Mouse (Mus musculus) megakaryocyte progenitor cell, adult 5-6 weeks (primary cell): Measurements from ENCODE around the gene Nhs. TPM values are rescaled to one million over a fixed set of nuclear protein-coding genes. Genes with fewer than 3 reads are reported as not detected.
A peak's percentile ranks its signal among the peaks of the same experiment; 100 is the strongest.

ENCODE experiments used
- ATAC-seq: replicated peaks from 2 replicates; pipeline ENCODE4 v1.8.0; 2016; ENCODE audit warnings: mild to moderate bottlenecking, moderate TSS enrichment, inconsistent platforms; ENCODE audit not compliant: poor library complexity
- total RNA-seq, 2 experiments: library from RNA; stranded (forward) in 1 of 2; stranded (reverse) in 1 of 2; fragments of 157-497, 149-512 nt in 1 of 2; fragments of 200-1000 nt in 1 of 2; gene quantifications; 2 replicates each; pipeline versions ENCODE4 v1.2.3 to v1.2.4; 2015 to 2017

Nhs gene
- total RNA-seq, 2 experiments from 2014 or later, result 0.10 TPM; not detected in 1

DNA sequence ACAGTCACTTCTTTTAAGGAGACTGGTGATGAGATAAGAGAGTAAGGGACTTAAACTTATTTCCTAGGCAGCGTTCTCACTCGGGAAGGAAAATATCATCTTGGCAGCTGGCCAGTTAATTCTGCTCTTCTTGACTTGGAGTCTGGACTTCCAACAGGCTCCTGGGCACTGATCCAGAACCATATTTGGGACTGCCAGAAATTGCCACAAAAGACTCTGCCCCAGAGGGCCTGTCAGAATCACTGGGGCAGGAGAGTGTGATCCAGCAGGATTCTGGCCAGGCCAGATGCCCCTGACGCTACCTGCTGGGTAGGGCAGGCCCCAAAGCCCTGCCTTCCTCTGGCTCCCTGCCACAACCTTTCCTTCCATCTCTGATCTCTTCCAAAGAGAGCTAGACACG lies 198.4 kb downstream of the Nhs start:
- ATAC-seq, result no peak

GRCm38 (mm10) chrX:161952356-161952755 lies 207.2 kb downstream of the Nhs start:
- no peak for ATAC-seq

DNA sequence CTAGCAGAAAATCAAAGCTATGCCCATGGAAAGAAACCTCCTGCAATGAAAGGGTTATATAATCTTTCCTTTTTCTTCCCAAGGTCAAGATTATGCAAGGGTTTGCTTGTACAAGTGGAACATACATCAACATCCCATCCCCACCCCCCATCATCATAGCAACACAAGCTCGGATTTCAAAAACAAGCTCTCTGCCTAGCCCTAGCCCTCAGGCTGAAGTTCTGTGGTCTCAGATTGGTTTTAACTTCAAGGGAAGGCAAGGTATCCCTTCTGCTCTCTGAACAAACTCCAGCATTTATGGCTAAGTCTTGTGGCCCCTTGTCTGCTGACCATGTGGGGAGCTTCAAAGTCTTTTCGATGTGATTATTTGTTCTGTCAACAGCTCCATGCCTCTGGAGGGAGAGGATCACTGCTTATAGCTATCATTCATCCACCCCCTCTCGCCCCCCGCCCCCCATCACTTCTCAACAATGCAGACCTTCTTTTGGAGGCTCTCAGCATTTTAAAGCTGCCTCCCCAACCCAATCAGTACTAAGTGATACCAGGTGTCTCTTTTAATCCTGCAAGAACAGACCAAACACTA lies 216.3 kb downstream of the Nhs start:
- ATAC-seq, result no peak

GRCm38 (mm10) chrX:161940696-161941095 lies 218.8 kb downstream of the Nhs start:
- ATAC-seq, result no peak

- ATAC-seq, result 0 out of 2 replicates have a peak, but pooled peaks have one; percentile 13
Measured at GRCm38 (mm10) chrX:161926683-161927053, 232.9 kb downstream of the Nhs start.

- peak; percentile 96 for ATAC-seq
Measured at GRCm38 (mm10) chrX:161925973-161926682, 233.4 kb downstream of the Nhs start.

GRCm38 (mm10) chrX:161922655-161923054 lies 236.9 kb downstream of the Nhs start:
- no peak for ATAC-seq

DNA sequence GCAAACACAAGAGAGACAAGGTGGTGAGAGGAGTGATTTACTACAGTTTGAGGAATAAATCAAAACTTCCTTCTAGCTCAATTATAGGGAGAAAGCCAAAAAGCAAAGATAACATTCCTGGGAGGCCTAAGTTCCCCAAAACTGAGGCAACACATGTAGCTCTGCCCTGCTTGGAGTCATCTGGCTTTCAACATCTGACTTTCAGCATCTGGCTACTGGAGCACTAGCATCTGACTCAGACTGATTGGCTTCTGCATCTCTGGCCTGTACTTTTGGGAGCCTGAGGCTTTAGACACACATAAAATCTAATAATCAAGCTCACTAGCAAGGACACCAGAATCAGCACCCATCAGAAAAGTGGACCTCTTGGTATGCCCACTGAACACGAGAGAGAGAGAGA lies 237.9 kb downstream of the Nhs start:
- ATAC-seq, result no peak

DNA sequence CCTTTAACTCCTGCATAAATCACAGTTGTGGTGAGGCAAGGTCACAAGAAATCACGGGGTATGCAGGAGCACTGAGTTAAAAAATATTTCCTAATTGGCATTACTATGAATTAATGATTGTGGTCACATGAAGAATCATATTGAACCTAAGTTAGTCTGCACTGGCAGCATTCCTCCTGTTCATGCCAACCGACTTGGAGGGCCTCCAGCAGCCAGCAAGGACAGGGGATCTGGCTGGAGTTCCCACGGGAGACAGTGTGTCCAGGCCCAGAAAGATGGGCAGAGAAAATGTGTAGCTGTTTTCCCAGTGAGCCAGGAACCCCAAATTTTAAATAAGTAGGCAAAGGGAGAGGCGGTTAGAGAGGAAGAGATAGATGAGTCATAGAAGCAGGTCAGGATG lies 249.6 kb downstream of the Nhs start:
- ATAC-seq, result no peak

GRCm38 (mm10) chrX:161908652-161909403 lies 250.7 kb downstream of the Nhs start:
- peak; percentile 46 for ATAC-seq

DNA sequence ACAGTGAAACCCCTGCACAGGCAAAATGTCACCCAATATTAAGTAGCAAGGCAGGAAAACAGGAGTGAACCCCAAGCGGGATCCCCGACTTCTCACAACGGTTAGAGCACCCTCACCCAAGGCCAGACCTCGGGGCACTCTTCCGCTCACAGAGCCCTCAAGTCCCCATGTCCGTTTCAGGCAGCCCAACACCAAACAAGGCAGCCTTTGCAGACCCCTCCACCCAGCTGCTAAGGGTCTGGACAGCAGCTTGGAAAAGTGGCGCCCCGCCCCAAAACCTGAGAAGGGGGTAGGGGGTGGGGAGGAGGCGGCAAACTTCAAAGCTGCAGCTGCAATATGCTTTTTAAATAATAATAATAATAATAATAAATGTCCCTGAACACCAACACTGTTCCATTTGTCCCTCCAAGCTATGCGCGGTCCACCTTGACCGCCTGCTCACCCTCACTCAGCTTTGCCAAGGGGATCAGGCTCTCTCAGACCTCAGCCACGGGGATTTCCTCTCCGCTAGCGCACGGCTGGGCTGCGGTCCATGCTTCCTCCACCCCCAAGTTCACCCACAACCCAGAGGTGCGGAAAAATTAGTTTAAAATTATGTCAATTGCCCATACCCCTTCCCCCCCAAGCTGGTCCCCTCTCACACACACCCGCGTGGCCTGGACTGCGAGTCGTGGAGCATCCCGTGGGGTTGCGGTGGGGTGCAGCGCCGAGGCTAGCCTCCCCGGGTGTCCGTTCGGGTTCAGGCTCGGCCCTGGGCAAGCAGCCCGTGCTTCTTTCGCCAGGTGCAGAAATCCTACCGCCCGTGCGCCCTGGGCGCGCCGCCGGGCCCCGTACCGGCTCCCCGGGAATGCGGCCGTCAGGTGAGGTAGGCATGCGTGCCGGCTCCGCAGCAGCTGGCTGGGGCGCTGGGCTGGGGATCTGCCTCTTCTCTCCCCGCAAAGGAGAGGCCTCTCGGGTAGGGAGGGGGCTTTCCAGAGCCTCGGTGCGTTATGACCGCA lies 251.6 kb downstream of the Nhs start:
- no peak for ATAC-seq

- peak; percentile 29; the same call in 1 of the 2 replicates for ATAC-seq
Measured at GRCm38 (mm10) chrX:161894442-161894841, 265.1 kb downstream of the Nhs start.

- no peak for ATAC-seq
Measured at GRCm38 (mm10) chrX:161883661-161884060, 275.9 kb downstream of the Nhs start.

GRCm38 (mm10) chrX:161877123-161877522 lies 282.4 kb downstream of the Nhs start:
- ATAC-seq, result no peak

GRCm38 (mm10) chrX:161873511-161873910 lies 286.0 kb downstream of the Nhs start:
- peak; percentile 60 for ATAC-seq

GRCm38 (mm10) chrX:161871306-161871705 lies 288.2 kb downstream of the Nhs start:
- ATAC-seq, result no peak

- no peak for ATAC-seq
Measured at GRCm38 (mm10) chrX:161855630-161856029, 303.9 kb downstream of the Nhs start.

DNA sequence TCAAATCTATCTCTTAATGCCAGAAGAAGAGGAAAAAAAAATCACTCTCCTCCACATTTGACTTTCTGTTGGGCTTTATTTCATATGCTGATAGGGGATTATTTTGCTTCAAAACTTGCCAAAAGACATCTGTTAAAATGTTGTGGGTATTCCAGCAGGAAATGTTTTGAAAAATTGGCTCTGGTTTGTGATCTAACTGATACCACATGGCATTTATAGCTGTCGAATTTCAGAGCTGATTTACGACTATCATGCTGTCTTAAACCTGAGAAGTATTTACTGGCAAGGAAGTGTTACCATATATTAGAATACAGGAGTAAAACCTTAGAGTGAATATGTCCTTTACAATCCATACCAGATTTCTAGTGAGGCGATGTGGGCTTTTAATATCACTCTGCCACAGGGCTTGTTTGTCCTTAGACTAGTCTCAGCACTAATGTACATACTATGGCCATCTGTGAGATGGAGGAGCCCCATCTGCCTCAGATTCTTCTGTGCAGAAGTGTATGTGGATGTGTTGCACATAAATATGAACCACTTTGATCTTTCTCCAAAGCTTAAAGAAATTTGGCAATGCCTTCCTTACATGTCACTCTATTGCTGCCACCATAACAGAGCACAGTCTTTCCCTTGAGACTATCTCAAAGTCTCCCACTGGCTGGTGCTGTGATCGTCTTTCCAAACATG lies 305.8 kb downstream of the Nhs start:
- ATAC-seq, result no peak

GRCm38 (mm10) chrX:161826186-161826585 lies 333.3 kb downstream of the Nhs start:
- peak; percentile 74 for ATAC-seq

GRCm38 (mm10) chrX:161790182-161790581 lies 369.3 kb downstream of the Nhs start:
- ATAC-seq, result 0 out of 2 replicates have a peak, but pooled peaks have one; percentile 23
